Mouse (Mus musculus): Measurements from ENCODE around the gene Wfdc6a. TPM values are rescaled to one million over a fixed set of nuclear protein-coding genes. Genes with fewer than 3 reads are reported as not detected.

The Wfdc6a gene
- not detected in 2 replicates for polyA plus RNA-seq (2012; rRNA removed; ENCODE audit: low replicate concordance)

GRCm38 (mm10) chr2:164585025-164585725 is at the start of gene Wfdc6a:
Wfdc6a (minus strand) TSS chr2:164585447.

GRCm38 (mm10) chr2:164613471-164613870 is 28.2 kb upstream of the Wfdc6a start, which contains the start of the genes Wfdc6b and Wfdc8:
Wfdc6b (plus strand) TSS chr2:164613522.
Wfdc8 (minus strand) TSS chr2:164613626.

DNA sequence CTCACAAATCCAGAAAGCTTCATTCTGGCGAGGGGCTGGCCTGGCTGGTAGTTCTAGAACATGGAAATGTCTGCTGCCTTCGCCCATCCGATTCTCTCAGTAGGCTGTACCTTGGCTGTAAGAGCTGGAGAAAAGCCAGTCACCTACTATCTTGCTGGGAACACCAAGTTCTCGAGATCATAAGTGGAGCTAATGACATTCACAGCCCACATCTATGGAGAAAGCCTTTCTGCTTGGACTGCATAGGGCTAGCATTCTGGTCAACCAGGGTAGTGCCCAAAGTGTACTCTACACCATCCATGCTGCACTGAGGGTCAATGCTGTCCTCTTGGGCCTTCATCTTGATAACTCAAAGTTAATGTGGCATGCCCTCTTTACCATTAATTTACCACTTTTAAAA is 8.2 kb upstream of the Wfdc6a start, which contains the start of gene Eppin:
Gene Eppin, minus strand, starts transcription at position 101 of the 400 bp plus-strand sequence.

GRCm38 (mm10) chr2:164573359-164573758 is 11.9 kb downstream of the Wfdc6a start, which contains the start of gene Spint3:
Spint3 (minus strand) TSS chr2:164573459.

DNA sequence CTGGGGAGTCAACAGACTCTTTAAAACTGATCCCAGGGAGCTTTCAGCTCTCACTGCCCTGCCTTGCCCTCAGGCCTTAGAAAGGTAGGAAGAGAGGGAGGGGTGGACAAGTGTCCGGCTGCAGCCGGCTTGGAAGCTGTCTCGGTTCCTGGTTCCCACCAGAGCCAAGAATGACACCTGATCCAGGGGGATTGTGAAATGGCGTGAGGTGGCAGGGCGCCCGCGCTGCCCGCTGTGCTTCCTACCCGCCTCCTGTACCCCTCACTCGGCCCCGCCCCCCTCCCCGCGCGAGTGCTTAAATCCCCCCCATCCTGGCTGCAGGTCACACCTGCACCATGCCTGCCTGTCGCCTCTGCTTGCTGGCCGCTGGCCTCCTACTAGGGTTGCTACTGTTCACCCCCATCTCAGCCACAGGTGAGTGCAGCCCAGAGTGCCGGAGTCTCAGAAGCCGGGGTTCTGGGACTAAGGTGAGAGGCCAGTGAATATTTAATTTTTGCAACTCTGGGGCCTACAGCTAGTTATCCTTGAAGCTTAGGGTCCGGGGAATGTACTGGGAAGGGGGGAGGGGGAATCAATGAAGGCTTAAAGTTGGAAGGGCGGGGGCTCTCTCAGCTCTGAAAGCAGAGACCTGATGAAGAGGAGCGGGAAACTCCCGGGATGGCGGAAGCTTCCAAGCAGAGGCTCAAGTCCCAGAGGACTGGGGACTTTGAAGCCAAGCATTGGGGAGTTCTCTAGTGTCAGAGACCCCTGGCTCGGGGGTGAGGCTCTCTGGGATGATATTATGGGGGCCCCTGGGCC is 22.7 kb downstream of the Wfdc6a start, which contains the start of gene Wfdc2:
Gene Wfdc2, plus strand, starts transcription at position 23 of the 798 bp plus-strand sequence.

Other genes starting within 250 kb of the Wfdc6a start
- gene Slpi, start 196.4 kb downstream of the Wfdc6a start, polyA plus RNA-seq (2012; rRNA removed; ENCODE audit: low replicate concordance): 9.0 and 13.9 TPM in 2 replicates
- gene Rbpjl, start 182.3 kb downstream of the Wfdc6a start, polyA plus RNA-seq (2012; rRNA removed; ENCODE audit: low replicate concordance): 0.17 and 70.7 TPM in 2 replicates
- 0.81 and 1.6 TPM in 2 replicates for gene Matn4, start 180.3 kb downstream of the Wfdc6a start, polyA plus RNA-seq (2012; rRNA removed; ENCODE audit: low replicate concordance)
- gene Sdc4, start 141.6 kb downstream of the Wfdc6a start, polyA plus RNA-seq (2012; rRNA removed; ENCODE audit: low replicate concordance): 26.7 and 44.6 TPM in 2 replicates
- gene Sys1, start 128.5 kb downstream of the Wfdc6a start, polyA plus RNA-seq (2012; rRNA removed; ENCODE audit: low replicate concordance): 289 and 485 TPM in 2 replicates
- gene Gm20458, start 124.5 kb downstream of the Wfdc6a start, polyA plus RNA-seq (2012; rRNA removed; ENCODE audit: low replicate concordance): 34.5 and 97.9 TPM in 2 replicates
- gene Trp53tg5, start 111.7 kb downstream of the Wfdc6a start, polyA plus RNA-seq (2012; rRNA removed; ENCODE audit: low replicate concordance): not detected in 2 replicates
- 59.4 and 113 TPM in 2 replicates for gene Dbndd2, start 99.3 kb downstream of the Wfdc6a start, polyA plus RNA-seq (2012; rRNA removed; ENCODE audit: low replicate concordance)
- 196 and 283 TPM in 2 replicates for gene Pigt, start 87.9 kb downstream of the Wfdc6a start, polyA plus RNA-seq (2012; rRNA removed; ENCODE audit: low replicate concordance)
- gene Wfdc2, start 23.0 kb downstream of the Wfdc6a start, polyA plus RNA-seq (2012; rRNA removed; ENCODE audit: low replicate concordance): 2.4 and 68.3 TPM in 2 replicates
- gene Spint3, start 12.0 kb downstream of the Wfdc6a start, polyA plus RNA-seq (2012; rRNA removed; ENCODE audit: low replicate concordance): not detected in 2 replicates
- not detected in 2 replicates for gene Eppin, start 8.1 kb upstream of the Wfdc6a start, polyA plus RNA-seq (2012; rRNA removed; ENCODE audit: low replicate concordance)
- gene Wfdc6b, start 28.1 kb upstream of the Wfdc6a start, polyA plus RNA-seq (2012; rRNA removed; ENCODE audit: low replicate concordance): not detected in 2 replicates
- not detected in 2 replicates for gene Wfdc8, start 28.2 kb upstream of the Wfdc6a start, polyA plus RNA-seq (2012; rRNA removed; ENCODE audit: low replicate concordance)
- 0.16 TPM in 1 of 2 replicates, not detected in the other for gene Wfdc16, start 53.3 kb upstream of the Wfdc6a start, polyA plus RNA-seq (2012; rRNA removed; ENCODE audit: low replicate concordance)
- 1.1 and 3.7 TPM in 2 replicates for gene Wfdc10, start 70.6 kb upstream of the Wfdc6a start, polyA plus RNA-seq (2012; rRNA removed; ENCODE audit: low replicate concordance)
- gene Wfdc9, start 71.1 kb upstream of the Wfdc6a start, polyA plus RNA-seq (2012; rRNA removed; ENCODE audit: low replicate concordance): not detected in 2 replicates
- not detected in 2 replicates for gene Wfdc11, start 88.6 kb upstream of the Wfdc6a start, polyA plus RNA-seq (2012; rRNA removed; ENCODE audit: low replicate concordance)
- 0.08 TPM in 1 of 2 replicates, not detected in the other for gene Wfdc13, start 99.7 kb upstream of the Wfdc6a start, polyA plus RNA-seq (2012; rRNA removed; ENCODE audit: low replicate concordance)
- gene Spint4, start 113.1 kb upstream of the Wfdc6a start, polyA plus RNA-seq (2012; rRNA removed; ENCODE audit: low replicate concordance): not detected in 2 replicates
- not detected in 2 replicates for gene Spint5, start 129.9 kb upstream of the Wfdc6a start, polyA plus RNA-seq (2012; rRNA removed; ENCODE audit: low replicate concordance)
- gene Wfdc3, start 160.5 kb upstream of the Wfdc6a start, polyA plus RNA-seq (2012; rRNA removed; ENCODE audit: low replicate concordance): 1.2 TPM in 1 of 2 replicates, not detected in the other
- gene Dnttip1, start 160.5 kb upstream of the Wfdc6a start, polyA plus RNA-seq (2012; rRNA removed; ENCODE audit: low replicate concordance): 23.0 and 61.4 TPM in 2 replicates
- gene Ube2c, start 184.5 kb upstream of the Wfdc6a start, polyA plus RNA-seq (2012; rRNA removed; ENCODE audit: low replicate concordance): 68.5 and 95.4 TPM in 2 replicates
- gene Tnnc2, start 194.5 kb upstream of the Wfdc6a start, polyA plus RNA-seq (2012; rRNA removed; ENCODE audit: low replicate concordance): not detected in 2 replicates
- gene Snx21, start 200.4 kb upstream of the Wfdc6a start, polyA plus RNA-seq (2012; rRNA removed; ENCODE audit: low replicate concordance): 16.0 and 24.1 TPM in 2 replicates
- 157 and 164 TPM in 2 replicates for gene Acot8, start 219.4 kb upstream of the Wfdc6a start, polyA plus RNA-seq (2012; rRNA removed; ENCODE audit: low replicate concordance)
- gene Zswim3, start 219.7 kb upstream of the Wfdc6a start, polyA plus RNA-seq (2012; rRNA removed; ENCODE audit: low replicate concordance): 1.9 and 2.1 TPM in 2 replicates
- 7.2 and 8.6 TPM in 2 replicates for gene Zswim1, start 237.2 kb upstream of the Wfdc6a start, polyA plus RNA-seq (2012; rRNA removed; ENCODE audit: low replicate concordance)
- gene Spata25, start 243.1 kb upstream of the Wfdc6a start, polyA plus RNA-seq (2012; rRNA removed; ENCODE audit: low replicate concordance): not detected in 2 replicates
- gene Ctsa, start 247.4 kb upstream of the Wfdc6a start, polyA plus RNA-seq (2012; rRNA removed; ENCODE audit: low replicate concordance): 283 and 318 TPM in 2 replicates
- 2.7 and 3.2 TPM in 2 replicates for gene Neurl2, start 248.0 kb upstream of the Wfdc6a start, polyA plus RNA-seq (2012; rRNA removed; ENCODE audit: low replicate concordance)

All from duodenum, adult 2 months (tissue).